Mouse (Mus musculus) C2C12 (cell line): ENCODE data around the gene Pign. TPM values are rescaled to one million over a fixed set of nuclear protein-coding genes. Genes with fewer than 3 reads are reported as not detected.

Source experiments
- H3K27me3 ChIP-seq: one replicate; pipeline ENCODE4 v1.6.1; 2011; ENCODE audit not compliant: control insufficient read depth, insufficient read depth, insufficient read length
- H3K36me3 ChIP-seq: one replicate; pipeline ENCODE4 v1.6.1; 2011; ENCODE audit not compliant: control insufficient read depth, insufficient read depth
- H3K4me3 ChIP-seq: one replicate; pipeline ENCODE4 v1.5.1; 2011; ENCODE audit warnings: mild to moderate bottlenecking, control low read depth; ENCODE audit not compliant: poor library complexity, insufficient read depth, severe bottlenecking
- H3K79me2 ChIP-seq: one replicate; pipeline ENCODE4 v1.6.1; 2011; ENCODE audit not compliant: control insufficient read depth, insufficient read depth
- H3K79me3 ChIP-seq: one replicate; pipeline ENCODE4 v1.6.1; 2011; ENCODE audit warnings: low read depth, control low read depth
- H3ac ChIP-seq: one replicate; pipeline ENCODE3; 2011; ENCODE audit warnings: low read depth; ENCODE audit not compliant: control insufficient read depth, insufficient read length
- CEBPB ChIP-seq: IDR thresholded peaks from one replicate; pipeline ENCODE4 v1.6.1; 2011; ENCODE audit warnings: low read depth, mild to moderate bottlenecking, control low read depth, moderate library complexity
- CTCF ChIP-seq: IDR thresholded peaks from one replicate; pipeline ENCODE4 v1.5.1; 2011; ENCODE audit not compliant: control insufficient read depth, insufficient read depth, insufficient read length
- FOSL1 ChIP-seq: IDR thresholded peaks from one replicate; pipeline ENCODE4 v1.8.0; 2011; ENCODE audit warnings: mild to moderate bottlenecking, low read length; ENCODE audit not compliant: poor library complexity, insufficient read depth, severe bottlenecking
- MAX ChIP-seq: IDR thresholded peaks from one replicate; pipeline ENCODE4 v1.6.1; 2011; ENCODE audit warnings: mild to moderate bottlenecking, control low read depth
- MYOD1 ChIP-seq: IDR thresholded peaks from one replicate; pipeline ENCODE4 v1.6.1; 2011; ENCODE audit warnings: low read depth; ENCODE audit not compliant: control insufficient read depth, insufficient read length
- MYOG ChIP-seq: IDR thresholded peaks from one replicate; pipeline ENCODE4 v1.6.1; 2011; ENCODE audit not compliant: control insufficient read depth, insufficient read length; ENCODE audit errors: extremely low read depth
- USF1 ChIP-seq: IDR thresholded peaks from one replicate; pipeline ENCODE4 v1.6.1; 2011; ENCODE audit warnings: low read depth, mild to moderate bottlenecking, control low read depth, moderate library complexity
- polyA plus RNA-seq: library from polyadenylated mRNA; unstranded; fragments of >200 nt; fragmentation: generic; extraction: Trizol; gene quantifications from one replicate; pipeline ENCODE4 v1.2.1, GENCODE M21; 2012; ENCODE audit warnings: missing spikeins

Gene Pign
- polyA plus RNA-seq, 1 experiment: 7.7 TPM

- TF ChIP-seq MAX (no peak), MYOD1 (no peak), CTCF (no peak), CEBPB (no peak), MYOG (no peak), FOSL1 (no peak), USF1 (no peak)
Observed at GRCm38 (mm10) chr1:105563821-105564220, 99.7 kb downstream of the Pign start.

GRCm38 (mm10) chr1:105556078-105556477 is 107.4 kb downstream of the Pign start:
- H3K27me3 ChIP-seq: no peaks in the 10 kb centered on the region
- no peak overlapping the region for H3K4me3 ChIP-seq
- H3K79me2 ChIP-seq: no peaks in the 10 kb centered on the region
- peaks cover 12% of the 10 kb centered on the region for H3K36me3 ChIP-seq
- TF ChIP-seq CEBPB (no peak), CTCF (no peak), USF1 (no peak), MYOG (no peak)
- H3K79me3 ChIP-seq: no peaks in the 10 kb centered on the region
- no peak overlapping the region for H3ac ChIP-seq

More at GRCm38 (mm10) chr1:105563821-105564220, 99.7 kb downstream of the Pign start:
- no peak overlapping the region for H3ac ChIP-seq
- no peaks in the 10 kb centered on the region for H3K27me3 ChIP-seq
- H3K79me2 ChIP-seq: no peaks in the 10 kb centered on the region
- H3K79me3 ChIP-seq: no peaks in the 10 kb centered on the region
- H3K4me3 ChIP-seq: no peak overlapping the region
- peaks cover 5% of the 10 kb centered on the region for H3K36me3 ChIP-seq

GRCm38 (mm10) chr1:105555192-105555718 is 108.2 kb downstream of the Pign start:
- H3ac ChIP-seq: no peak overlapping the region
- H3K36me3 ChIP-seq: peaks cover 12% of the 10 kb centered on the region
- no peaks in the 10 kb centered on the region for H3K79me3 ChIP-seq
- TF ChIP-seq CTCF (no peak), MYOG (no peak), MYOD1 (no peak), FOSL1 (no peak), USF1 (no peak), MAX (no peak), CEBPB (no peak)
- H3K79me2 ChIP-seq: no peaks in the 10 kb centered on the region
- H3K27me3 ChIP-seq: no peaks in the 10 kb centered on the region
- H3K4me3 ChIP-seq: no peak overlapping the region

- TF ChIP-seq CTCF (no peak), MYOD1 (no peak), MYOG (no peak), MAX (no peak), CEBPB (no peak), FOSL1 (no peak), USF1 (no peak)
- Histone ChIP-seq H3K27me3 (no peaks in the 10 kb centered on the region), H3ac (no peak overlapping the region), H3K36me3 (peaks cover 12% of the 10 kb centered on the region), H3K79me2 (no peaks in the 10 kb centered on the region), H3K4me3 (no peak overlapping the region), H3K79me3 (no peaks in the 10 kb centered on the region)
Observed at GRCm38 (mm10) chr1:105553130-105553529, 110.3 kb downstream of the Pign start.

GRCm38 (mm10) chr1:105550163-105550562 is 113.3 kb downstream of the Pign start:
- no peaks in the 10 kb centered on the region for H3K27me3 ChIP-seq
- peaks cover 2% of the 10 kb centered on the region for H3K36me3 ChIP-seq
- H3K4me3 ChIP-seq: no peak overlapping the region
- H3K79me2 ChIP-seq: no peaks in the 10 kb centered on the region
- no peaks in the 10 kb centered on the region for H3K79me3 ChIP-seq
- TF ChIP-seq MYOG: no peak
- TF ChIP-seq CTCF: no peak
- no peak for TF ChIP-seq MAX
- no peak for TF ChIP-seq CEBPB
- no peak for TF ChIP-seq FOSL1
- TF ChIP-seq MYOD1: no peak
- no peak for TF ChIP-seq USF1
- H3ac ChIP-seq: no peak overlapping the region

GRCm38 (mm10) chr1:105549648-105550047 is 113.8 kb downstream of the Pign start:
- no peaks in the 10 kb centered on the region for H3K27me3 ChIP-seq
- H3K36me3 ChIP-seq: no peaks in the 10 kb centered on the region
- no peak overlapping the region for H3K4me3 ChIP-seq
- no peak overlapping the region for H3ac ChIP-seq
- TF ChIP-seq FOSL1: no peak
- no peak for TF ChIP-seq MYOG
- TF ChIP-seq MAX: no peak
- no peak for TF ChIP-seq MYOD1
- no peak for TF ChIP-seq CTCF
- TF ChIP-seq CEBPB: no peak
- H3K79me3 ChIP-seq: no peaks in the 10 kb centered on the region
- H3K79me2 ChIP-seq: no peaks in the 10 kb centered on the region
